Mouse (Mus musculus) stomach, embryonic 14.5 days (tissue): ENCODE data around the gene Adamtsl4. TPM values are rescaled to one million over a fixed set of nuclear protein-coding genes. Genes with fewer than 3 reads are reported as not detected.

ENCODE experiments used
- ATAC-seq: fragments of 200-750 bp; cut with Nextera tagmentation; 2 replicates; pipeline ENCODE4 v1.8.0; 2017; ENCODE audit warnings: low read depth, moderate TSS enrichment; ENCODE audit not compliant: insufficient number of reproducible peaks, insufficient read depth, low FRiP score
- H3K27ac ChIP-seq: fragments of 300-500 bp; sonication (generic); 2 replicates; pipeline ENCODE4 v1.5.1; 2014; ENCODE audit warnings: mild to moderate bottlenecking, low read length, moderate library complexity, mixed read lengths
- H3K27me3 ChIP-seq: fragments of 300-500 bp; sonication (generic); 2 replicates; pipeline ENCODE4 v1.6.1; 2014; ENCODE audit warnings: low read length, control low read depth, mixed read lengths; ENCODE audit not compliant: control insufficient read depth, insufficient read depth
- H3K36me3 ChIP-seq: fragments of 300-500 bp; sonication (generic); 2 replicates; pipeline ENCODE4 v1.6.1; 2014; ENCODE audit warnings: mild to moderate bottlenecking, control low read depth, low read length, moderate library complexity, mixed read lengths; ENCODE audit not compliant: control insufficient read depth, insufficient read depth
- H3K4me1 ChIP-seq: fragments of 300-500 bp; sonication (generic); 2 replicates; pipeline ENCODE4 v1.6.1; 2014; ENCODE audit warnings: low read length, control low read depth, mixed read lengths; ENCODE audit not compliant: control insufficient read depth, insufficient read depth
- H3K4me2 ChIP-seq: fragments of 300-500 bp; sonication (generic); replicated peaks from 2 replicates; pipeline ENCODE4 v1.6.1; 2014; ENCODE audit warnings: low read depth, low read length, control low read depth
- H3K4me3 ChIP-seq: fragments of 300-500 bp; sonication (generic); 2 replicates; pipeline ENCODE4 v1.5.1; 2014; ENCODE audit warnings: low read depth, low read length, control low read depth
- H3K9ac ChIP-seq: fragments of 300-500 bp; sonication (generic); replicated peaks from 2 replicates; pipeline ENCODE4 v1.6.1; 2014; ENCODE audit warnings: low read depth, mild to moderate bottlenecking, control low read depth, low read length, moderate library complexity, mixed read lengths
- H3K9me3 ChIP-seq: fragments of 300-500 bp; sonication (generic); 2 replicates; pipeline ENCODE4 v1.6.1; 2016; ENCODE audit warnings: low read depth, low read length, control low read depth; ENCODE audit not compliant: control insufficient read depth
- WGBS: fragments of 180-500 bp; shearing (Covaris S2); extraction: QIAGEN DNeasy Blood & Tissue Kit; methylation state at CpG from one replicate; pipeline ENCODE4 v1.1.7; 2014; 5-methylcytosine and 5-hydroxymethylcytosine counted together
- polyA plus RNA-seq: library from polyadenylated mRNA; unstranded; fragments of >200 nt; fragmentation: Nextera tagmentation; extraction: Ambion mirVana; gene quantifications from 2 replicates; pipeline ENCODE4 v1.2.1, GENCODE M21; 2014

The Adamtsl4 gene
- polyA plus RNA-seq, 1 experiment from 2014 or later, result 5.3 TPM

DNA sequence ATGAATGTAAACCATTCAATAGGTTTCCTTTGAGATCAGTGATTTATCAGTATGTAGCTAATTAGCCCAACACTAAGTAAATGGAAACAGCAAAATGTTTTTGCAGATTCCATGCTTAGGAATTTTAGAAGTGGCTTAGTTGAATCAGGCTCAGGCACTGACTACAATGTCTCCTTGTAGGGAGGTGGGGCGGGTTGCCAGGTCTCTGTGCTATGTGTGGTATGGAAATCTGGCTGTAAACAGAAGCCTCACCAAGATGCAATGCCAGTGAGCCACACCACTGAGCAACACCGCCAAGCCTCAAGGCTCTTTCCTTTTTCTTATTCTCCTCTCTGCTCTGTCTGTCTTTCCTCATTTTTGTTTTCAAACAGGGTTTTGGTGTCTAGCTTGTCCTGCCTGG lies 41.2 kb upstream of the Adamtsl4 start:
- 84% methylated on average over 2 of the region's 2 CpGs for WGBS
- Histone ChIP-seq H3K36me3 (no peaks in the 10 kb centered on the region), H3K27me3 (no peaks in the 10 kb centered on the region), H3K4me1 (0 out of 2 replicates have a peak, but pooled peaks cover 6% of the 10 kb centered on the region), H3K4me2 (no peak overlapping the region), H3K27ac (no peak overlapping the region), H3K9me3 (no peaks in the 10 kb centered on the region), H3K4me3 (no peak overlapping the region), H3K9ac (no peak overlapping the region)
- ATAC-seq, result no peak

DNA sequence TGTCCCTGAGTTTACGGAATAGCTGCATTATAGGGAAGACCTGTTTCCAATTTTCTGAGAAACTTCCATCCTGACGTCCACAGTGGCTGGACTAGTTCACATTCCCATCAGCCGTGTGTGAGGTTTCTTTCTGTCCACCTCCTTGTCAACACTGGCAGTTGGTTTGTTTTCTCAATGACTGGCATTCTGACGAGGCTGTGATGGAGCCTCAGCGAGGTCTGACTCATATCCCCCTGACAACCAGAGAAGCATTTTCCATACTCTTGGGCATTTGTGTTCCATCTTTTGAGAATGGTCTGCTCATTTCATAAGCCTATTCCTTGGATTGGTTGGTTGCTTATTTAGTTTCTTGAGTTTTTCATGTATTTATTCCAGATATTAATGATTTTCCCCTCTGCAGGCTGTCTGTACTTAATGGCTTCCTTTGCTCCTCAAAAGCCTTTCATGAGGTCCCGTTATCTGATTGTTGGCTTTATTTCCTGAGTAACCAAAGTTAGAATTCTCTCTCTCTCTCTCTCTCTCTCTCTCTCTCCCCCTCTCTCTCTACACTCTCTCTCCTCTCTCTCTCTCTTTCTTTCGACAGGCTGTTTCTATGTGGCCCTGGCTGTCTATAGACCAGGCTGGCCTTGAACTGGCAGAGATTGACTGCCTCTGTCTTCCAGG lies 39.1 kb upstream of the Adamtsl4 start:
- no peaks in the 10 kb centered on the region for H3K27me3 ChIP-seq
- H3K4me1 ChIP-seq, result 0 out of 2 replicates have a peak, but pooled peaks cover 2% of the 10 kb centered on the region
- H3K27ac ChIP-seq, result no peak overlapping the region
- no peak overlapping the region for H3K4me2 ChIP-seq
- no peaks in the 10 kb centered on the region for H3K36me3 ChIP-seq
- WGBS, result 50% methylated on average over 7 of the region's 7 CpGs
- no peak overlapping the region for H3K9ac ChIP-seq
- ATAC-seq, result no peak
- H3K4me3 ChIP-seq, result no peak overlapping the region
- no peaks in the 10 kb centered on the region for H3K9me3 ChIP-seq

DNA sequence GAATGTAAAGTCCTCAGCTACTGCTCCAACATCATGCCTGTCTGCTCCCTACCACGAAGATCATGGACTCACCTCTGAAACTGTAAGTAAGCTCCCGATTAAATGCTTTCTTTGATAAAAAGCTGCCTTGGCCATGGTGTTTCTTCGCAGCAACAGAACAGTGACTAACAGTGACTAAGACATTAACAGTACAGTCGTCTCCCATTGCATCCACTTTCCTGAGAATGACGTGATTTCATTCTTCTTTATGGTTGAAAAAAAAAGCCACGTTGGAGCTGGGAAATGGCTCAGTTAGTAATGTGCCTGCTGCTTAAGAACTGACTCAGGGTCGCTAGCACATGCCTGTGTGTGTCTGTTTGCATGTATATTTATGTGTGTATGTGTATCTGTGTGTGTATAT lies 38.1 kb upstream of the Adamtsl4 start:
- no peaks in the 10 kb centered on the region for H3K27me3 ChIP-seq
- no peaks in the 10 kb centered on the region for H3K36me3 ChIP-seq
- H3K9ac ChIP-seq, result no peak overlapping the region
- 0 out of 2 replicates have a peak, but pooled peaks cover 2% of the 10 kb centered on the region for H3K4me1 ChIP-seq
- 81% methylated on average over 7 of the region's 7 CpGs for WGBS
- no peak overlapping the region for H3K4me3 ChIP-seq
- H3K4me2 ChIP-seq, result no peak overlapping the region
- no peak overlapping the region for H3K27ac ChIP-seq
- no peak for ATAC-seq
- no peaks in the 10 kb centered on the region for H3K9me3 ChIP-seq

DNA sequence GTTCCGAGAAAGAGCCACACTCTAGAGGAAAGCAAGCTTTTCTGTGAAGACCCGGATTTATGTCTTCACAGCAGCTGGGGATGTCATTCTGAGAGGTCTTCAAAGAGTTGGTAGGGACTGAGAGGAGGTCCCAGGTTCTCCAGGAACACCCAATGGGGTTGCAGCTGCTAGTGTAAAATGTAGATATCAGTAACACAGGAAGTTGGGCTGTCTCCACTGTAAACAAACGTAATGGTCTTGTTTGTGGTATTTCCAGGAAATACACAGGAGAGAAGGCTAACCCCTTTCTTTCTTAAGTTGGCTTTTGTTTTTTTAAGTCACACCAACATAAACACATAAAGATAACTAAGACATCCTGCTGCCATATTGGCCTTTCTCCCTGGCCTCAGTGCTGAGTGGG lies 34.7 kb upstream of the Adamtsl4 start:
- no peak for ATAC-seq
- 64% methylated on average over 3 of the region's 3 CpGs for WGBS
- no peaks in the 10 kb centered on the region for H3K9me3 ChIP-seq
- H3K27ac ChIP-seq, result no peak overlapping the region
- H3K4me2 ChIP-seq, result no peak overlapping the region
- H3K4me3 ChIP-seq, result no peak overlapping the region
- H3K9ac ChIP-seq, result no peak overlapping the region
- no peaks in the 10 kb centered on the region for H3K36me3 ChIP-seq
- no peaks in the 10 kb centered on the region for H3K4me1 ChIP-seq
- no peaks in the 10 kb centered on the region for H3K27me3 ChIP-seq

DNA sequence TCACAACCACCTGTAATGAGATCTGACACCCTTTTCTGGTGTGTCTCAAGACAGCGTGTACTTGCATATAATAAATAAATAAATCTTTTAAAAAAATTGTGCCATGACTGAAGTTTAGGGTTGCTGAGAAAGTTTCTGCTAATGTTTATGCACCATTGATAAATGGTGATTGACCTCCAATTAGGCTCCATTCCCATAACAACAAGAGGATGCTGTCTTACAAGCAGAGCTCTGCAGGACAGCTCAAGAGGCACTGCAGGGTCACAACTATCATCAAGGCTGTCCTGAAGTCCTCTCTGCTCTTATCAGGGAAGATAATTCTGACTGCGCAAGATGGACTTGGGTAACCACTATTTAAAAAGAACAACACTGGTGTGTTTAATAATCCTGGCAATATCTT lies 30.4 kb upstream of the Adamtsl4 start:
- Histone ChIP-seq H3K4me1 (no peaks in the 10 kb centered on the region), H3K4me3 (no peak overlapping the region), H3K9me3 (no peaks in the 10 kb centered on the region), H3K4me2 (no peak overlapping the region), H3K27ac (no peak overlapping the region), H3K36me3 (no peaks in the 10 kb centered on the region), H3K27me3 (no peaks in the 10 kb centered on the region), H3K9ac (no peak overlapping the region)
- ATAC-seq, result no peak
- 74% methylated on average over 2 of the region's 2 CpGs for WGBS

DNA sequence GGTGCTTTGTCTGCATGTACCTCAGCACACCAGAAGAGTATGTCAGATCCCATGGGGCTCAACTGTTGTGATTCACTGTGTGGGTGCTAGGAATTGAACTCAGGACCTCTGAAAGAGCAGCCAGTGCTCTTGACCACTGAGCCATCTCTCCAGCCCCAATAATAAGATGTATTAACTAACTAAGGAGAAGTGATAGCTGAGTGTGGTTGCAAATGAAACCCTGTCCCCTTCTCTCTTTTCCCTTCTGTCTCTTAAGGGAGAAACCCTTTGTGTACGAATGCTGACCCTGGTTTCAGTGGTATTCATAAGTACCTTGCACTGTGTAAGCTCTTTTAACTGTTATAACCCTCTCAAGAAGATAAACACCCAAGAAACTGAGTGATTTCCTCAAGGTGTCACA lies 28.4 kb upstream of the Adamtsl4 start:
- no peaks in the 10 kb centered on the region for H3K36me3 ChIP-seq
- peaks cover 3% of the 10 kb centered on the region; the same call in 1 of the 2 replicates for H3K9me3 ChIP-seq
- no peak overlapping the region for H3K4me2 ChIP-seq
- no peak overlapping the region for H3K27ac ChIP-seq
- H3K9ac ChIP-seq, result no peak overlapping the region
- no peak for ATAC-seq
- no peak overlapping the region for H3K4me3 ChIP-seq
- 65% methylated on average over 1 of the region's 1 CpGs for WGBS
- no peaks in the 10 kb centered on the region for H3K27me3 ChIP-seq
- H3K4me1 ChIP-seq, result no peaks in the 10 kb centered on the region

DNA sequence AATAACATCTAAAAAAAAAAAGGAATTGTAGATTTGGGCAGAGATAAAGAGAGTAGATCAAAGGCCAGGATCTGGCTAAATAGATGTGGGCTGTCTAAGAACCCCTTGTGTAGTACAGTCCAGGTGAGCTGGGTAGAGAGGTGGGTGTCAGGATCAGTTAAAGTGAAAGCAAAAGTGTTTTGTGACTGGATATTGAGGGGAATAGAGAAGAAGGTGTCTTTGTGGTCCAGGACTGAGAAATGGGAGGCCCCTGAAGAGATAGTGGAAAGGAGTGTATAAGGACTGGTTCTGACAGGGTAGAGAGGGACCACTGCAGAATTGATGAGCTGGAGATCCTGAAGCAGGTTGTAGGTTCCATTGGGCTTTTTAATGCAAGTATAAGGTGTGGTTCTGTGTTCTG lies 22.2 kb upstream of the Adamtsl4 start:
- no peaks in the 10 kb centered on the region for H3K4me1 ChIP-seq
- no peaks in the 10 kb centered on the region for H3K27me3 ChIP-seq
- no peak overlapping the region for H3K4me3 ChIP-seq
- no peak overlapping the region for H3K9ac ChIP-seq
- peaks cover 3% of the 10 kb centered on the region; the same call in 1 of the 2 replicates for H3K9me3 ChIP-seq
- H3K4me2 ChIP-seq, result no peak overlapping the region
- ATAC-seq, result no peak
- H3K36me3 ChIP-seq, result no peaks in the 10 kb centered on the region
- no peak overlapping the region for H3K27ac ChIP-seq

DNA sequence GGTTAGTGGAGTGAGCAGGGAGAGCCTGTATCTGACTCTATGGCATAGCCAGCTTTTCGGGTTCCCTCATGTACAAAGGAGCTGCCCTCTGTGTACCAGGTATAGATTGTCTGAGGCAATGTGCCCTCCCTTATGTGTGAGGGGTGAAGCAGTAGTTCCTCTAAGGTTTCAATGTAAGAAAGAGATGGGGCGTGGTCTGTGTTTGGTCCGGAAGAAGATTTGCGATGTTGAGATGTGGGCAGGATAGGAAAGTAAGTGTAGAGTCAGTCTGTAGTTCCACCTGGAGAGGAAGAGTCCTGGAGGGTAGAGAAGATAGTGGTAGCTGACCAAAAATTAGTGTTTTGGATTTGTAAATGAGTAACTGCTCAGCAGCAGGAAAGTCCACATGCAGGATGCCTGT lies 21.3 kb upstream of the Adamtsl4 start:
- Histone ChIP-seq H3K4me2 (no peak overlapping the region), H3K4me3 (no peak overlapping the region), H3K36me3 (no peaks in the 10 kb centered on the region), H3K27me3 (no peaks in the 10 kb centered on the region), H3K9me3 (peaks cover 3% of the 10 kb centered on the region; the same call in 1 of the 2 replicates), H3K4me1 (no peaks in the 10 kb centered on the region), H3K9ac (no peak overlapping the region), H3K27ac (no peak overlapping the region)
- WGBS, result 83% methylated on average over 4 of the region's 4 CpGs
- no peak for ATAC-seq

DNA sequence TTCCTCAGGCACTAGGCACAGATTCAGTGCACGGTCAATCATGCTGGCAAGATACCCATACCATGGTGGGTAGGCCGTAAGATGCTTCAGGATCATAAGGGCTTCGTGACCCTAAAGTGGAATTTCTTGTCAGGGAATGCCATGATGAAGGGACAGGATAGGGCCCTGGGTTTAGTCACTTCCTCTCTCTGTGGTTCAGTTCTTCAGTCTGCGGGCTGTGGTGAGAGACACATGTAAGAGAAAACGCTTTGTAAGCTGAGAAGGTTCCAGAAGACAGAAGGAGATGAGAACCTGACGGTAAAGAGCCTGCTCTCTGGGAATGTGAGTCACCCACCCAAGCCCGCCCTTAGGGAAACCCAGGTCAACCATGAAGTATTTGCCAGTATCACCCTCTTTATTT lies 19.8 kb upstream of the Adamtsl4 start:
- Histone ChIP-seq H3K9ac (no peak overlapping the region), H3K4me2 (no peak overlapping the region), H3K4me1 (no peaks in the 10 kb centered on the region), H3K36me3 (no peaks in the 10 kb centered on the region), H3K27ac (no peak overlapping the region), H3K9me3 (no peaks in the 10 kb centered on the region), H3K4me3 (no peak overlapping the region), H3K27me3 (no peaks in the 10 kb centered on the region)
- no peak for ATAC-seq
- 86% methylated on average over 7 of the region's 7 CpGs for WGBS
